Mouse (Mus musculus) heart, embryonic 11.5 days (tissue): ENCODE results near the gene Galnt15. TPM values are rescaled to one million over a fixed set of nuclear protein-coding genes. Genes with fewer than 3 reads are reported as not detected.

ENCODE experiments used
- ATAC-seq: fragments of 200-750 bp; cut with Nextera tagmentation; replicated peaks from 2 replicates; pipeline ENCODE4 v1.8.0; 2017; ENCODE audit warnings: moderate library complexity; ENCODE audit not compliant: insufficient number of reproducible peaks, low FRiP score, low TSS enrichment
- H3K27ac ChIP-seq: fragments of 300-500 bp; sonication (generic); 2 replicates; pipeline ENCODE4 v1.5.1; 2014; ENCODE audit warnings: mild to moderate bottlenecking, low read depth, low read length
- H3K27me3 ChIP-seq: fragments of 300-500 bp; sonication (generic); 2 replicates; pipeline ENCODE4 v1.6.1; 2014; ENCODE audit warnings: mild to moderate bottlenecking, low read length, mixed read lengths; ENCODE audit not compliant: control insufficient read depth, insufficient read depth
- H3K36me3 ChIP-seq: fragments of 300-500 bp; sonication (generic); 2 replicates; pipeline ENCODE4 v1.6.1; 2014; ENCODE audit warnings: mild to moderate bottlenecking, low read length, moderate library complexity, mixed read lengths; ENCODE audit not compliant: control insufficient read depth, insufficient read depth
- H3K4me1 ChIP-seq: fragments of 300-500 bp; sonication (generic); 2 replicates; pipeline ENCODE4 v1.6.1; 2014; ENCODE audit warnings: low read length; ENCODE audit not compliant: control insufficient read depth, insufficient read depth
- H3K4me2 ChIP-seq: fragments of 300-500 bp; sonication (generic); 2 replicates; pipeline ENCODE4 v1.6.1; 2014; ENCODE audit warnings: mild to moderate bottlenecking, moderate library complexity
- H3K4me3 ChIP-seq: fragments of 300-500 bp; sonication (generic); 2 replicates; pipeline ENCODE4 v1.5.1; 2014; ENCODE audit warnings: low read depth, low read length
- H3K9ac ChIP-seq: fragments of 300-500 bp; sonication (generic); 2 replicates; pipeline ENCODE4 v1.6.1; 2014; ENCODE audit warnings: mild to moderate bottlenecking, low read depth, low read length, moderate library complexity
- H3K9me3 ChIP-seq: fragments of 300-500 bp; sonication (generic); replicated peaks from 2 replicates; pipeline ENCODE4 v1.6.1; 2016; ENCODE audit warnings: low read length; ENCODE audit not compliant: control insufficient read depth
- WGBS: fragments of 180-500 bp; shearing (Covaris S2); extraction: QIAGEN DNeasy Blood & Tissue Kit; methylation state at CpG from one replicate; pipeline ENCODE4 v1.1.7; 2014; ENCODE audit not compliant: insufficient replicate concordance; 5-methylcytosine and 5-hydroxymethylcytosine counted together
- polyA plus RNA-seq: library from polyadenylated mRNA; unstranded; fragments of >200 nt; fragmentation: Nextera tagmentation; extraction: Ambion mirVana; gene quantifications from 2 replicates; pipeline ENCODE4 v1.2.1, GENCODE M21; 2014

The Galnt15 gene
- polyA plus RNA-seq, 1 experiment from 2014 or later, result 0.19 TPM

GRCm38 (mm10) chr14:32103556-32103955 is 74.8 kb downstream of the Galnt15 start:
- no peaks in the 10 kb centered on the region for H3K4me1 ChIP-seq
- H3K27ac ChIP-seq, result no peak overlapping the region
- 77% methylated on average over 4 of the region's 4 CpGs for WGBS
- H3K4me2 ChIP-seq, result no peak overlapping the region
- no peaks in the 10 kb centered on the region for H3K27me3 ChIP-seq
- H3K36me3 ChIP-seq, result peaks cover 31% of the 10 kb centered on the region
- no peak for ATAC-seq
- no peak overlapping the region for H3K4me3 ChIP-seq
- H3K9me3 ChIP-seq, result no peaks in the 10 kb centered on the region
- H3K9ac ChIP-seq, result no peak overlapping the region

- no peak overlapping the region for H3K4me3 ChIP-seq
- no peak overlapping the region for H3K27ac ChIP-seq
- no peak overlapping the region for H3K4me2 ChIP-seq
- H3K9me3 ChIP-seq, result no peaks in the 10 kb centered on the region
- 38% methylated on average over 7 of the region's 7 CpGs for WGBS
- no peak overlapping the region for H3K9ac ChIP-seq
- H3K4me1 ChIP-seq, result no peaks in the 10 kb centered on the region
- peaks cover 11% of the 10 kb centered on the region for H3K36me3 ChIP-seq
- ATAC-seq, result no peak
- no peaks in the 10 kb centered on the region for H3K27me3 ChIP-seq
Observed at GRCm38 (mm10) chr14:32105663-32106062, 76.9 kb downstream of the Galnt15 start.

GRCm38 (mm10) chr14:32106911-32107310 is 78.1 kb downstream of the Galnt15 start:
- Histone ChIP-seq H3K9ac (no peak overlapping the region), H3K9me3 (no peaks in the 10 kb centered on the region), H3K27ac (no peak overlapping the region), H3K27me3 (no peaks in the 10 kb centered on the region), H3K4me1 (no peaks in the 10 kb centered on the region), H3K4me2 (no peak overlapping the region), H3K4me3 (no peak overlapping the region), H3K36me3 (peaks cover 8% of the 10 kb centered on the region)
- 87% methylated on average over 4 of the region's 4 CpGs for WGBS
- ATAC-seq, result no peak

Other genes starting within 250 kb of the Galnt15 start
- 7.3 and 7.9 TPM in 2 replicates for gene Ankrd28, start 198.3 kb upstream of the Galnt15 start, polyA plus RNA-seq
- 25.6 and 31.9 TPM in 2 replicates for gene Oxnad1, start 56.4 kb downstream of the Galnt15 start, polyA plus RNA-seq
- 94.3 and 99.3 TPM in 2 replicates for gene Dph3, start 56.7 kb downstream of the Galnt15 start, polyA plus RNA-seq
- not detected in 2 replicates for gene Msmb, start 113.0 kb downstream of the Galnt15 start, polyA plus RNA-seq
- 145 and 157 TPM in 2 replicates for gene Ncoa4, start 130.9 kb downstream of the Galnt15 start, polyA plus RNA-seq
- 322 and 324 TPM in 2 replicates for gene Timm23, start 172.9 kb downstream of the Galnt15 start, polyA plus RNA-seq
- 33.4 and 36.7 TPM in 2 replicates for gene Parg, start 173.0 kb downstream of the Galnt15 start, polyA plus RNA-seq